Mouse (Mus musculus) retina, postnatal 7 days (tissue): ENCODE data around the gene Fam133b.
A peak's percentile ranks its signal among the peaks of the same experiment; 100 is the strongest.

Experiments used
- DNase-seq: peaks from one replicate; pipeline ENCODE4 v3.0.0-alpha.2; 2012; ENCODE audit warnings: low read depth, low spot score

Fam133b gene

DNA sequence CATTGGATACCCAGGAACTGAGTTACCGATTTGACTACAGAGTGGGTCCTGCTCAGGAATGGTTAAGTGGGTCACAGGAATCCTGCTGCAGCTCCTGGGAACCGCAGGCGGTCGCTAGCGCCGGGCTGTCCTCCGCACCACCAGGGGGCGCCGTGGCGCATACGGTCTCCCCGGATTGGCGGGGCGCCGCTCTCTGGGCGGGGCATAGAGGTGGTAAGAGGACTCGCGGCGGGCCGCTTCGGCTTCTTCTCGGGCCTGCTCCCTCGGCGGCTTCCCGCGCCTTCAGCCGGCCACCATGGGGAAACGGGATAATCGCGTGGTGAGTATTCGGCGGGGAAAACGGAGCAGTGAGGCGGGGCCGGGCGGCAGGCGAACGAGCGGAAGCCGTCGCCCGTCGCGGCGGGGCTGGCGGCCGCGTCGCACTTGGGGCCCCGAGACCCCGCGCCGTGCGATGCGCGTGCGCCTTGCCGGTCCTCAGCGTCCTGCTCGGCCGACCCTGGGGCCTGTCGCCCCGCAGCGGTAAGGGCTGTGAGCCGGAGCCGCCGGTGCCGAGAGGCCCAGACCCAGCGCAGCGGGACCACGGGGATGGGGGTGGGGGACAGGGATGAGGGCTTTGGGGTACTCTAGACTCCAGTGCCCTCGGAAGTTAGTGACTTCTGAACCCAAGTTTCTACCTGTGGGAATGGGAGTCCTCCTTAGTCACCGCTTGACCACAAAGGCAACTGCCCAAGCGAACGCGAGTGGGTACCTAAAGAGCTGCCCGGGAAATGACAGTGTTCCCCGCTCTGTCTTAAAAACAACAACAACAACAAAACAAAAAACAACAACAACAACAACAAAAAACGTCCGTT lies at the start of gene Fam133b:
TSS of gene Fam133b (plus strand) at position 205 of the 851 bp plus-strand sequence.
- DNase-seq = peak; percentile 92

DNA sequence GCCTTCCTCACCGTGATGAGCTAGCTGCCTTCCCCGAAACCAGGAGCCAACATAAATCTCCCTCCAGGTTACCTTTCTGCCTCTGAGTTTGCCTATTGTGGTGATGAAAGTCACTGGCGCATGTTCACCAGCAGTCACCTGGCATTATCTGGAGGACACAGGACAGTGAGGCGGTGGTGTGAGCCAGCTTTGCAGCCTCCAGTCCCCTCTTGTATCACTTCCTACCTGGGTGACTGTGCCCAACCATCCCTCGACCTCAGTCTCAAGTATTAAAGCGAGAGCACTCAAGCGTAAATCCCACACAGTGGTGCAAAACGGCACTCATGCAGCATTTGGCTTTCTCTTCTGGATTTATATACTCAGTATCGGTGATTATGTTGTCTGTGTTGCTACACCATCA lies 49.7 kb upstream of the Fam133b start:
- no peak for DNase-seq

DNA sequence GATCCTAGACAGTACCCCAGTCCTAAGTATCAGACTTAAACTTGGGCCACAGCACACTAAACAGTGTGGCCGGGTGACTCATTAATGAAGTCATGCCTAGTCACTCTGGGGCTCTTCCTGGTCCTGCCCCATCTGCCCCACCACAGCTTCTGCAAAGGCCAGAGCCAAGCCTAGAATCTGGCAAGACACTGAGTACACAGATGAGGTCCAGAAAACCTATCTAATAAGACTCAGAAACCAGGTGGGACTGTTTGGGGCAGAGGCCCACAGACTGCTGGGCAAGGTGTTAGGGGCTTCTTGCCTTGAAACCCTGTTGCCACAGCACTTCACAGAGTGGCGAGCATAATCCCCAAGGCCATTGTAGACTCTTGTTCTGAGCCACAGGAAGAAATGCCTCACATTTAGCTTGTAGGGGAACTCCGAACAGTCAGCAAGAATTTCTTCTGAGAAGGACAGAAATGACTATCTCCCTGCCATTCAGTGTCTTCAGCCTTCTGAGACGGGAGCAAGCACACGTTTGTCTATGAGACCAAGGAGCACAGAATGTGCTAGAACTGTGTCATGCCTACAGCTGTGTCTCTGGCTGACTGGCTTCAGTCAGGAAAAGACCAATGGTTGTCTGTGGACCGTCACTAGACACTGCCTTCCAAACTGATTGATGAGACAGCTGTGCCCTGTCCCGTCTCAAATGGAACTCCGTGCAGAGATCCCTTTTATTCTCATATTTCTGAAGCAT lies 49.0 kb upstream of the Fam133b start:
- no peak for DNase-seq

DNA sequence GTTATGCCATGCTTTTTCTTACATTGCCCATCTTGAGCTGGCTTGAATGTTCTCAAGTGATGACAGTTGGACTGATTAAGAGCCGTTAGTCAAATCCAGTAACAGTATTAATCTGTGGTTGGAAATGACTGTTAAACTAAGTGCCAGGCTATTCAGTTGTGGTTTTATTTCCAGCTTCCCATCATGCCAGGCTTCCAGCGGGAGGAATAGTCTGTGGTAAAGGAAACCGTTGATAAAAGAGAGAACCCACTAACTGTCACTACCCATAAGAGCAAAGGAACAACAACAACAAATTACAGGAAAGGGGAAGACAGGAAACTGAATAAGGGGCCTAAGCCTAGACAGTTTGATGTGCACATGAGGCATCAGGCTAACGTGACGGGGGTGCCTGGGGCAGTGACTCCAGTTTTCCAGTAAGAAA lies 46.1 kb upstream of the Fam133b start:
- DNase-seq = no peak

DNA sequence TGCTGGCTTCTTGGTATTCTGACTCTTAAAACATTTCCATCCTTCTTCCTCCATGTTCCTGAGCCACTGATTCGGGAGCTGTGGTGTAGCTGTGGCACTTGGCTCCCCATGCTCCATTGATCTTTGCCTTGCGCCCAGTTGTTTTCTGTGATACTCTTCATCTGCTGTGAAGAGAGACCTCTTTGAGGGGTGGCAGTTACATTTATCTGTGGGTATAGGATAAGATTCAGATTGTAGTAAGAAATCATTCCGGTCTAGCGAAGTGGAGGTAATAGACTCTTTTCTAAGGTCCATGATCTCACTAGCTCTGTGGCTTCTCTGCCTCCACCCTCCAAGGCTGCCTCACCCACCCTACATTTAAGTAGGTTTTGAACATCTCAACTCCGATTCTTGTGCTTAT lies 43.3 kb upstream of the Fam133b start:
- DNase-seq = no peak

DNA sequence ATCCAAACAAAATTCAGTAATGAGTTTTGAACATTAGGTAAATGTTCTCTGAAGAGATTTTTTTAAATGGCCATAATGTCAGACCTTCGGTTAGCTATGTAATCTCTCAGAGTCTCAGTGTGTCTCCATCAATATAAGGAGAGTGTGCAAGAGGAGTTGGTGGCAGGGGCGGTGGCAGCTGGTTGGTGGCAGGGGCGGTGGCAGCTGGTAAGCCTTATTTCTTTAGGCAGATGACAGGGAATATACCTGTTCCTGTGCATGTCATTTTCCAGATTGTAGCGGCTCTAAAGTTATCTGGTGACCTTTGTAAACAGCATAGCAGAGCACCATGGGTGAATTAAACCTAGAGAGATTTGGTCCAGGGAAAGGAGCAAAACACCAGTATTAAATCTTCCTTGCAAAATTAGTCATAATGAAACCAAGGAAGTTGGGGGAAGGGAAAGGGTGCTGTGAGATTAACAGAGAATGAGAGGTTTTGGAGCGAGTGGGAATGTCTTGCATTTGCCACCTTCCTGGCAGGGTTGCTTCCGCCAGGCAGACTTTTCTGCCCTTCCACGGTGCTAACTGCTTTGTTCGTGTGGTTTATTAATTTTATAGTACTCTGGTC lies 42.6 kb upstream of the Fam133b start:
- DNase-seq = no peak

DNA sequence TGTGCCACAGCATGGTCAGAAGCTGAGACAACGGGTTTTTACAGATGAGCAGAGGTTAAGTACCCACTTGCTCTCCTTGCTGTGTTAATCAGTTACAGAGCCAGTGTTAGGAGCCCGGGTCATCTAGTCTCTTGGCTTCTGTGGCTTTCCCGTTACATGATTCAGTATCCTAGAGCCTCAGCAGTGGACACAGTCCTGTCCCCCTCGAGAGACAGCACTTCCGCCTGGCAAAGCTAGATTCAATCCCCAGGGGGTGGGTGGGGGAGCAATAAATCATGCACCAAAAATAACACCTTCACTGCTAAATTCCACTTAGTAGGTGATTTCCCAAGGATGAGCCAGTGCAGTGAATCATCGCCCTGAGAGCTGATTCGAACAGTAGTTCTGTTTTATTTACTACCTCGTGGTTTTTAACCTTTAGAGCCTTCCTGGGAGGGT lies 42.0 kb upstream of the Fam133b start:
- DNase-seq = no peak

DNA sequence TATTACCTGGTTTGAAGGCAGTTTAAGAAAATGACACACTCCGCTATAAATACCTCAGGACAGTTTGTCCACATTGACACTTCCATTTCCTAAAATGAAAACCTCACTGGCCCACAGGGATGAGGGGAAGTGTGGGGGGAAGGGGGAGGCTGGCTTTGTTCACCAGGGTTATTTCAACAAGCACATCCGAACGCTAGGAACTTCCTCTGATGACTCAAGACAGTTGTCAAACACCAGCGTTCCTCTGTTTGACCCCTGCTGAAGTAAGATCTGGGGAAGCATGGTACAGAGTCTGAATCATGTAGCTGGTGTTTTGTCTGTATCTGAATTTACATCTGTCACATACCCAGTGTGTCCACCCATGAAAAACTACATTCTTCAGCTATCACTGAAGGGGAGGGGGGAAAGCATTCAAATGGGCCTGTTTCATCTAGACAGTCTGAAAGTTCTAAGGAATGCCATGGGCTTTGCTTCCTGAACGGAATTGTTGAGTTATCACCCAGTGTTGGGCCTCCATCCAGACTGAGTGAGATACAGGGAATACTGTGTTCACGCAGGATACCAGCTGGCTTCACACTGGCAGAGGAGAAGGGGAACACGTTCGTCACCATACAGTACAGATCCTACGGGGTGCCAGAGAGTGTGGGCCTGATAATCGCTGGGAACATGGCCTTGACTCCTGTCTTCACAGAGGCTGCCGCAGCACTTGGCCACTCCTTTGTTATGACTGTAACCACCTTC lies 40.9 kb upstream of the Fam133b start:
- DNase-seq = no peak

DNA sequence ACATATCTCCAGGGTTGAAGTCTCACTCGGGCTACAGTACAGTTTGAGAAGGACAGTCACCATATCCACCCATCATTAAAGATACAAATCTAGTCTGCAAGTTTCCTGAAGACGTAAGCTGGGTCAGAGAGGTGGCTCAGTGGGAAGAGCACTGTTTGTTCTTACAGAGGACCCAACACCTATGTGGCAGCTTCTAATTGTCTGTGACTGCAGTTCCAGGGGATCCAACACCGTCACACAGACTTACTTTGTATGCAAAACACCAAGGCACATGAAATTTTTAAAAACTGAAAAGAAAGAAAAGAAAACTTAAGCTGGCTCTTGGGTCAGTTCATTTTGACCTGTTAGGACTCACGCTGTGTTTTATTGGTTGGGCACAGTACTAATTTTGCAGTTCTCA lies 40.3 kb upstream of the Fam133b start:
- no peak for DNase-seq

DNA sequence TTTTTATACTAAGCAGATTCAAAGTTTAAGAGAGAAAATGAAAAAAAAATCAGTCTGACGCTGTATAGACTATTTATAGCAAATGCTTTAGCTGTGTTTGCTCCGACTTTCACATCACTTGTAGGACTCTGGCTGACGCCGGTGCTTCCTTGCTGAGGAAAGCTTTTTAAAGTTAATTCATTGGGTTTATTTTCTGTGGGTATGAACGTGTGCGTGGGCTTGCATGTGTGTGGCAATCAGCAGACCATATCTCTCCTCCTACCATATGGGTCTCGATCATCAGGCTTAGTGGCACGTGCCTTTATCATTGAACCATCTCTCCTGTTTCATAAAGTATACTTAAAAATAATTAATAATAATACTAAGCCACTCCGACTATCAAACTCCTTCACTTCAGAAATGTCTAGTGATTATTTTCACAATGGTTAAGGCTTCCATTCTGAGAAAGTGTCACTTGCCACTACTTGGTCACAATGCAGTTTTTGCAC lies 39.8 kb upstream of the Fam133b start:
- DNase-seq = no peak

DNA sequence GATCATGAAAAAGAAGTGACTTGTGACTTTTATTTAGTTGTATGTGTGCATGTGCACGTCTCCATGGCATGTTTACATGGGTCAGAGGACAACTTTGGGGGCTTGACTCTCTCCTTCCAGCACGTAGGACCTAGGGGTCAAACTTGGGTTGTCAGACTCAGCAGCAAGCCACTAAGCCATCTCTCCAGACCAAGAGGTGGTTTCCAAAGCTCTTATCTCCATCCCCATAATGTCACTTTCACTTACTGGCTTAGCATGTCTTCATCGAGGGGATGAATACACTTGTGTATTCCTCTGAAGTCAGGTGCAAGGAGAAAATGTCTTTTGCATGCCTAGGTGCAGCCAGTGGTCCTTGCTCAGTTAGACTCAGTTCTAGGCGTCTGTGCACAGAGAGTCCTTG lies 39.2 kb upstream of the Fam133b start:
- DNase-seq = no peak

DNA sequence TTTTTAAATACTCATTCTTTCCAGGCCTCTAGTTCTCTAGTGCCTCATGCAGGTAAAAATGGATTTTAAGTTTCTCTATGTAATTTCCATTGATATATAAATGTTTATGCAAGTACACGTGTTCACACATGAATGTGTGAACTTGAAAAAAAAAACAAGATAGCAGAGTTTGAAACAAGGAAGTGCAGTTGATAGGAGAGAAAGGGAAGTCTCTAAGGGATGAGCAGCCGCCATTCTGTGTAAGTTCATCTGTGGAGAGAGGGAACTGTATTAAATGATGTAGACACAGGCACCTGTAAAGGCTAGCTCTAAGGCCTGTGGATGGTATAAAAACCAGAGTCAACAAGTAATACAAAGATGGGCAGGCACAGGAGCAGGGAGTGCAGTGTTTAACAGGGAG lies 38.1 kb upstream of the Fam133b start:
- DNase-seq = no peak

DNA sequence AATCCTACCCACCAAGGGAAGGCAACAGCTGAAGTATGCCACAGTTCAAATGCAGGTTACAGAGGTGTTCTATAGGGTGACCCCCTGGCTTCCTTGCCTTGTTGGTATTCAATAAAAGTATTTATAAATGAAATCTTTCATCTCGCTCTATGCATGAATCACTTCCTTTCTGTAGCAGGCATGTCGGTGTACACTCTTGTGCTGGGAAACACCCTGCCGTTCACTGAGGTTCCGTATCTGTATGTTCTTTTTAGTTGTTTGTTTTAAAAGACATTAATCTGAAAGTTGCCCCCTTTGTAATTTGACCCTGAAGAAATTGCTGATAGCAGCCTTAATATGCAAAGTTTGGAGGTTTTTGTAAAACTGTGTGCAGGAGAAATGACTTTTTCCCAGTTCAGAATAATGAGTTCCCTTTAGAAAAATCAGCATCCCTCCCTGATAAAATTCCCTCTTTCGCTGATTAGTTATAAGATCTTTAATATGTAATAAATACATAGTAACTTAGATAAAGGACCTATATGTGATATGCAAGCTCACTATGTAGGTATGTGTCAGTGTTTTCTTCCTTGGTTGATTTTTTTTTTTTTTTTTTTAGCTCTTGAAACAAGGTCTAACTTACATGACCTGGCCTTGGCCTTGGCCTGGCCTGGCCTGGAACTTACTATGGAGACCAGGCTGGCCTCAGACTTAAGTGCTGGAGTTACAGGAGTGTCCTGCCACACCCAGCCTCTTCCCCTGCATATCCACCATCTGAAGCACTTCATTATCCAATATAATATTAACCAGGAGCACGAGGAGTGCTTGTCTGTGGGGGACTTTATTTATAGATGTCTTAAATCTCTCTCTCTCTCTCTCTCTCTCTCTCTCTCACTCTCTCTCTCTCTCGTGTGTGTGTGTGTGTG lies 34.9 kb upstream of the Fam133b start:
- DNase-seq = no peak

DNA sequence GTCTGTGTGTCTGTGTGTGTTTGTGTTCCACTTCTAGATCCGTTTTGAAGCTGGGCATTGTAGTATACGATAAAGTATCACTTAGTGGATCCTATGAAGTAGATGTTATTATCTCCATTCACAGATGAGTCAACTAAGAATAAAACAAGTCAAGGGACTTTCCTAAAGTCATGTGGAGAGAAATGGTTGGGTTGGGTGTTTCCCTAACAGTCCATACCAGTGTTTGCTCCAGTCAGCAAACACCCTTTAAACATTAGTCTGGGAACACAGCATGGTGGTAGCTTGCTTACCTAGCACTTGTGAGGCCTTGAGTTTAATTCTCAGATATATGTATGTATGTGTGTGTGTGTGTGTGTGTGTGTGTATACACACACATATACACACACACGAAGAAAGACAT lies 34.1 kb upstream of the Fam133b start:
- DNase-seq = no peak

DNA sequence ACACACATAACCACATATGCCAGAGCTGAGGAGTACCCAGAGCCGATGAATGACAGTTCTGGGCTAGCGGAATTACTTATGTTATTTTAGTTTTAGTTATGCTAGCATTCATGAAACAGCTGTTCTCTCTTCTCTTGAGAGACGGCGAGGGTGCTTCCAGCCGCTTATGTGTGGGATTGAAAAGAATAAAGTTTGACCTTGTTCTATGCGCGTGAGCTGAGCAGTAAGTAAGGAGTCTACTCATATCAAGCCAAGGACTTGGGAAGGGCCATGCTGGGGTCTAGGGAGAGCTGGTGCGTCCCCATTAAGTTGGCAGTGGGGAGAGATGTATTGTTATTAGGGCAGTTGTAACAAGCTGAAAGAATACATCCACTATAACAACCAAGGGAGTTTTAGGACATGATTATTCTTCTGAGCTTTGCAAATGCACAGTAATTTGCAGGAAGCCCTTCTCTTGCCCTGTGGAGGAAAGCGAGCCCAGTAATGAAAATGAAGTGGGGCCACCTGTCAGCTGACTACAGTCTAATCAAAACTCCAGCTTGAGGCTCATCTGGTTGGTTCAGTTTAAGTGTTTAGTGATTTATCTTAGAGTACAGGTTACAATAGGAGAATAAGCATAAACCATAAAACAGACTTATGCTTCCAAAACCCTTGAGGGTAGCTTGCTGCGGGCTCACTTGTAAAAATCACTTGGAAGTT lies 32.4 kb upstream of the Fam133b start:
- DNase-seq = no peak

DNA sequence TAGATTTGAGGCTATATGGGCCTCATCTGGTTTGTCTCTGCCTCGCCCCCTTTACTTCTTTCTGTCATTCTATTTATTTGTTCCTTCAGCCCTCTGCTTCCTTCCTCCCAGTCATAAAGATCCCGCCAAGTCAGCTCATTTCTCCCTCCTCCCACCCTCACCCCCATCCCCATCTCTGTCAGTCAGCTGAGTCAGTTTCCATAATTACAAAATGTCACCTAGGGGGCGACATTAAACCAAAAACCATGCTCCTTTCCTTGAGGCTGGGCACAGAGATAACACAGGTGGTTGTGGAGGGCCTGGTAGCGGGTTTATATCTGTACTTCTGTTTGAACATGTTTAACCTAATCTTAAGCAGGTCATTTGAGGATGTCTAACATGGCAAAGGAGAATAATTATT lies 31.0 kb upstream of the Fam133b start:
- no peak for DNase-seq

DNA sequence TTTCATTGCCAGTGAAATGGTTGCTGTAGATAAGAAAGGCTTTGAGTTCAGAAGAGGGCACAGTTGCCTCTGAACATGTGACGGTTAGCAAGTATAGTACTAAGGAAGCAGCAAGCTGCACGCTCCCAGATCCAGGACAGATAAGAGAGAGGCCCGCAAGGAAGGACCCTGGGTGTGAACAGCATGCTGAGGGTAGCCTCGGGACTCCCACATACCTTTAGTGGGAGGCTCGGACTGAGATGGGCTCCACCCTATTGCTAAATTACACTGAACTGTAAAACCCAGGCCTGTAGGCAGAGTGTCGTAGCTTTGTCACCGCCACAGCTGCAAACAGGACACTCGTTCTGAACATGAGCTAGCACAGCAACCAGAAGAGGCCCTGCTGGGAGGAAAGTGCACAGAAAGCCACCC lies 28.7 kb upstream of the Fam133b start:
- no peak for DNase-seq

DNA sequence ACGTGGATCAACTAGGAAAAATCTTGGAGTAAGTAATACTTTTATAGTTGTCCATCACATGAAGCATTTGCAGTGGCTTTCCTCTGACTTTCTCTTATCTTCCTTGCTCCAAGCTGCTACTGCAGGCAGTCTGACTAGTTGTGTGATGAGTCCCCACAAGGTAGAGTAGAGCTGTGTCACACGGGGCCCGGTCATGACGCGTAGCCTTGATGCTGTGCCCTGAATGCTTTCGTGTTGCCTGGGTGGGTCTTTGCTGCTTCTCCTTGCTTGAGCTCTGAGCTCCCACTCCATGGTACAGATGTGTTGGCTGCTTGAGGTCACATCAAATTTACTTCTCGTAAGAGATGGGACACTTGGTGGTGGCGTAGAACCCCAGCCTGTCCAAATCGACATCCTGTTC lies 28.2 kb upstream of the Fam133b start:
- no peak for DNase-seq

DNA sequence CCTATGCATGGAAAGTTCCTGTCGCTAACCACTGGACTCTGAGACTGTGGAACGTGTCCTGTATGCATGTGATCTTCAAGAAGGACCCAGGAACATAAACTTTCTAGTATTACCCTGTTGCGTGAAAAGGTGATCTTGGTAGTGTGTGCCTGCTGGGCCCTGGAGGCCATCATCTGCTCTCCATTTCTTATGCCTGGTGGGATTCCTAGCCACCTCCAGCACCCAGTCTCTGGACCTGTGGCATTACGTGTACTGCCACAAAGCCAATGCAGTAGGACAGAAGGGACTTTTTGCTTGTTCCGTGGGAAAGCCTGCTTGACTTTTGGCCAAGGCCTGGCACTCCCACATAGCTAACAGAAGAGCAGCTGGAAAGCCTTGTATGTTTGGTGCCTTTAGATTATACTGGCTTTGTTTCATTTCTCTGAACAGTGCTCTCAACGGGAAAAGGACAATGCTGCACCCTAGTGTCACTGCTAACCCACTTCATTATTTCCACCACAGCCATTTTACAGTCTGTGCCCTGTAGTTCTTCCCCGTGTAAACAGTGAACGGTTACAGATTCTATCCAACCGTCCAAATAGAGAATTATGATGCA lies 27.1 kb upstream of the Fam133b start:
- peak; percentile 41 for DNase-seq
